Mouse (Mus musculus) spleen, adult 2 months (tissue): Measurements from ENCODE around the gene Clcnkb. TPM values are rescaled to one million over a fixed set of nuclear protein-coding genes. Genes with fewer than 3 reads are reported as not detected.

Experiments
- DNase-seq, 2 experiments: peaks; one replicate each; pipeline versions ENCODE4 v3.0.0 to v3.0.0-alpha.2; 2012 to 2021; ENCODE audit warnings: low spot score in 2 of 2, low read depth in 1 of 2
- H3K27ac ChIP-seq: fragments of 200-500 bp; 2 replicates; pipeline ENCODE4 v1.5.1; 2012; ENCODE audit warnings: low read length, inconsistent platforms; ENCODE audit not compliant: insufficient read depth
- H3K27me3 ChIP-seq: fragments of 200-500 bp; 2 replicates; pipeline ENCODE4 v1.6.1; 2012; ENCODE audit warnings: mild to moderate bottlenecking, moderate library complexity, low read length, inconsistent platforms; ENCODE audit not compliant: control insufficient read depth, insufficient read depth
- H3K36me3 ChIP-seq: fragments of 200-500 bp; 2 replicates; pipeline ENCODE4 v1.6.1; 2012; ENCODE audit warnings: mild to moderate bottlenecking, low read length, inconsistent platforms; ENCODE audit not compliant: control insufficient read depth, insufficient read depth
- H3K4me1 ChIP-seq: fragments of 200-500 bp; 2 replicates; pipeline ENCODE4 v1.6.1; 2011; ENCODE audit warnings: inconsistent platforms; ENCODE audit not compliant: control insufficient read depth, insufficient read depth, insufficient read length
- H3K4me3 ChIP-seq: fragments of 200-500 bp; 2 replicates; pipeline ENCODE4 v1.5.1; 2011; ENCODE audit warnings: mild to moderate bottlenecking, inconsistent platforms; ENCODE audit not compliant: insufficient read depth, insufficient read length; ENCODE audit errors: extremely low read depth
- CTCF ChIP-seq: fragments of 200-500 bp; IDR thresholded peaks from 2 replicates; pipeline ENCODE4 v1.5.1; 2011; ENCODE audit warnings: mild to moderate bottlenecking, inconsistent platforms; ENCODE audit not compliant: insufficient read depth, insufficient read length, insufficient replicate concordance; ENCODE audit errors: extremely low read depth
- POLR2A ChIP-seq: fragments of 200-500 bp; IDR thresholded peaks from 2 replicates; pipeline ENCODE4 v1.6.1; 2011; ENCODE audit warnings: low read depth, low read length, inconsistent platforms
- WGBS: fragments of 180-500 bp; shearing (Covaris S2); methylation state at CpG from one replicate; pipeline ENCODE4 v1.1.7; 2018; 5-methylcytosine and 5-hydroxymethylcytosine counted together
- polyA plus RNA-seq: library from polyadenylated mRNA; depleted of rRNA; stranded (reverse); fragments of >200 nt; gene quantifications from 2 replicates; pipeline ENCODE4 v1.2.3, GENCODE M21; 2012

Clcnkb gene
- polyA plus RNA-seq, 1 experiment: 0.07 TPM

GRCm38 (mm10) chr4:141458888-141459287 is 43.1 kb upstream of the Clcnkb start:
- no peak overlapping the region for H3K27ac ChIP-seq
- peaks cover 7% of the 10 kb centered on the region; the same call in 1 of the 2 replicates for H3K4me1 ChIP-seq
- TF ChIP-seq CTCF (no peak), POLR2A (no peak)
- no peak overlapping the region for H3K4me3 ChIP-seq
- WGBS: 94% methylated on average over 3 of the region's 3 CpGs
- H3K36me3 ChIP-seq: peaks cover 18% of the 10 kb centered on the region
- no peak for DNase-seq
- H3K27me3 ChIP-seq: no peaks in the 10 kb centered on the region

GRCm38 (mm10) chr4:141458236-141458635 is 42.4 kb upstream of the Clcnkb start:
- Histone ChIP-seq H3K27ac (no peak overlapping the region), H3K27me3 (no peaks in the 10 kb centered on the region), H3K36me3 (peaks cover 14% of the 10 kb centered on the region), H3K4me1 (peaks cover 7% of the 10 kb centered on the region; the same call in 1 of the 2 replicates), H3K4me3 (no peak overlapping the region)
- DNase-seq: no peak
- WGBS: 87% methylated on average over 7 of the region's 7 CpGs
- TF ChIP-seq POLR2A: no peak
- no peak for TF ChIP-seq CTCF

DNA sequence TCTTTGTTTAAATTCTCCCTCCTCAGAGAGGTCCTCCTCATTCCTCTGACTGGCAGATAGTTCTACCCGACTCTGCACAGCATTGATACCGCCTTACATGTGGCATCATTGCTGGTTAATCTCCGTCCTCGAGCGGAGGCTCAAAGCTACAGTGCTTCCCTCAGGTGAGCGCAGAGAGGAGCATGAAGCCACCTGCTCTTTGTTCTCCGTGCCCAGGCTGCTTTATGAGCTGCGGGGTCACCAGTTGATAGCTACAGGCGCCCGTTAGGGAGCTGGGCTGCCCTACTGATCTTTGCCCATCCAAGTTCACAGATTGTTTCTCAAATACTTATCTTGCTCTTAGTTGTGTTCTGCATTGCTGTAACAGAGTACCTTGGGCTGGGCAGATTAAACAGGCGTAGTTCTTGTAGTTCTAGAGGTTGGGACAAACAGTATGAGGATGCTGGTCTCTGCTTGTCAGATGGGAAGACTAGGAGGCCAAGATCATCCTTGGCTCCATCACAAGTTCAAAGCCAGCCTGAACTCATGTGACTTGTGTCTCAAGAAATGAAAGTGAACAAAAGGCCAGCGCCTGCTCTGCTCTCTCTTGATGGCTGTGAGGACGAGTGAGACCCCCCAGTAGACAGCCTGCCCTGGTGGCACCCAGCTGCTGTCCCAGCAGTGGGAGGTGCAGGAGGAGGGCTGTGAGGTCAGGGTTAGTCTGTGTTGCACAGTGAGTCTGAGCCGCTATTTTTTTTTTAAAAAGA is 40.6 kb upstream of the Clcnkb start:
- H3K27ac ChIP-seq: no peak overlapping the region
- H3K4me3 ChIP-seq: no peak overlapping the region
- H3K36me3 ChIP-seq: peaks cover 7% of the 10 kb centered on the region; the same call in 1 of the 2 replicates
- H3K27me3 ChIP-seq: no peaks in the 10 kb centered on the region
- H3K4me1 ChIP-seq: peaks cover 10% of the 10 kb centered on the region; the same call in 1 of the 2 replicates
- DNase-seq: no peak
- 95% methylated on average over 14 of the region's 14 CpGs for WGBS
- no peak for TF ChIP-seq POLR2A
- no peak for TF ChIP-seq CTCF

- no peak for TF ChIP-seq CTCF
- no peak for TF ChIP-seq POLR2A
- Histone ChIP-seq H3K27ac (no peak overlapping the region), H3K27me3 (no peaks in the 10 kb centered on the region), H3K4me1 (peaks cover 10% of the 10 kb centered on the region; the same call in 1 of the 2 replicates), H3K36me3 (peaks cover 7% of the 10 kb centered on the region; the same call in 1 of the 2 replicates), H3K4me3 (no peak overlapping the region)
- WGBS: 93% methylated on average over 4 of the region's 4 CpGs
- no peak for DNase-seq
Measured at GRCm38 (mm10) chr4:141455526-141455925, 39.7 kb upstream of the Clcnkb start.

GRCm38 (mm10) chr4:141454581-141455350 is 39.0 kb upstream of the Clcnkb start:
- H3K27ac ChIP-seq: peak overlapping the region; percentile 44
- peaks cover 10% of the 10 kb centered on the region; the same call in 1 of the 2 replicates for H3K4me1 ChIP-seq
- peak in 1 of 2 experiments; percentile 41 for DNase-seq
- peaks cover 8% of the 10 kb centered on the region; the same call in 1 of the 2 replicates for H3K36me3 ChIP-seq
- 41% methylated on average over 14 of the region's 14 CpGs for WGBS
- no peak for TF ChIP-seq CTCF
- no peak for TF ChIP-seq POLR2A
- H3K27me3 ChIP-seq: no peaks in the 10 kb centered on the region
- no peak overlapping the region for H3K4me3 ChIP-seq

DNA sequence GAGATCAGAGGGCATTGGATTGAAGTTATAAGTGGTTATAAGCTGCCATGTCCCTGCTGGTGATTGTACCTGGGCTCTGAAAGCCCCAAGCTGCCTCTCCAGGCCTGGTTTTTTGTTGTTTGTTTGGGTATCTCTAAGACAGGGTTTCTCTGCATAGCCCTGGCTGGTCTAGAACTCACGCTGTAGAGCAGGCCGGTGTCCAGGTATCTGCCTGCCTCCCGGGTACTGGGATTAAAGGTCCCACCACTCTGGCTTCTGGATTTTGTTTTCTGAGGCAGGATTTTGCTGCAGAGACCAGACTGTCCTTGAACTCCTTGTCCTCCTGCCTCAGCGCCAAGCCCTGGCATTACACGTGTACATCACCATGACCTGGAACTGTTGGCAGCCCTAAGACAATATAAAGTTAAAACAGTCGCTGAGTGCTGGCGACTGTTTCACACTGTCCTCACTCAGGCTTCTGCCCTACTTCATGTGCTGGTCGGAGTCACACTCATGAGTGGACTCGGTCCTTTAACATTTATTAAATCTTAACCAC is 36.2 kb upstream of the Clcnkb start:
- no peak for DNase-seq
- Histone ChIP-seq H3K27ac (no peak overlapping the region), H3K4me3 (no peak overlapping the region), H3K4me1 (peaks cover 10% of the 10 kb centered on the region; the same call in 1 of the 2 replicates), H3K27me3 (no peaks in the 10 kb centered on the region), H3K36me3 (peaks cover 7% of the 10 kb centered on the region; the same call in 1 of the 2 replicates)
- TF ChIP-seq POLR2A (no peak), CTCF (no peak)
- WGBS: 92% methylated on average over 9 of the region's 9 CpGs

GRCm38 (mm10) chr4:141451251-141451650 is 35.4 kb upstream of the Clcnkb start:
- WGBS: 81% methylated on average over 2 of the region's 2 CpGs
- no peak overlapping the region for H3K4me3 ChIP-seq
- TF ChIP-seq CTCF: no peak
- TF ChIP-seq POLR2A: no peak
- peaks cover 10% of the 10 kb centered on the region; the same call in 1 of the 2 replicates for H3K4me1 ChIP-seq
- DNase-seq: no peak
- peaks cover 7% of the 10 kb centered on the region; the same call in 1 of the 2 replicates for H3K36me3 ChIP-seq
- H3K27ac ChIP-seq: no peak overlapping the region
- H3K27me3 ChIP-seq: no peaks in the 10 kb centered on the region
